Mouse (Mus musculus) liver, embryonic 14.5 days (tissue): ENCODE results near the gene Cd5l. TPM values are rescaled to one million over a fixed set of nuclear protein-coding genes. Genes with fewer than 3 reads are reported as not detected.

ENCODE experiments used
- ATAC-seq: fragments of 200-750 bp; cut with Nextera tagmentation; 2 replicates; pipeline ENCODE4 v1.8.0; 2017; ENCODE audit warnings: moderate number of reproducible peaks, mild to moderate bottlenecking, moderate library complexity; ENCODE audit not compliant: insufficient read depth
- DNase-seq, 3 experiments: peaks; one replicate each; pipeline ENCODE4 v3.0.0-alpha.2; 2012 to 2013; ENCODE audit warnings: low read depth in 3 of 3, low spot score in 3 of 3
- H3K27ac ChIP-seq: fragments of 300-500 bp; sonication (generic); 2 replicates; pipeline ENCODE4 v1.5.1; 2014; ENCODE audit warnings: moderate library complexity, mild to moderate bottlenecking, control low read depth, inconsistent platforms
- H3K27me3 ChIP-seq: fragments of 300-500 bp; sonication (generic); 2 replicates; pipeline ENCODE4 v1.6.1; 2014; ENCODE audit warnings: mild to moderate bottlenecking, low read length, moderate library complexity; ENCODE audit not compliant: control insufficient read depth, insufficient read depth
- H3K36me3 ChIP-seq: fragments of 300-500 bp; sonication (generic); replicated peaks from 2 replicates; pipeline ENCODE4 v1.6.1; 2014; ENCODE audit warnings: low read depth; ENCODE audit not compliant: control insufficient read depth, insufficient read depth
- H3K4me1 ChIP-seq, 2 experiments: fragments of 200-500 bp in 1 of 2; fragments of 300-500 bp in 1 of 2; sonication (generic) in 1 of 2; replicated peaks; 2 replicates each; pipeline ENCODE4 v1.6.1; 2012 to 2014; ENCODE audit warnings: antibody characterized with exemption in 1 of 2, inconsistent platforms in 1 of 2, low read length in 1 of 2; ENCODE audit not compliant: control insufficient read depth in 2 of 2, insufficient read depth in 2 of 2
- H3K4me2 ChIP-seq: fragments of 300-500 bp; sonication (generic); 2 replicates; pipeline ENCODE4 v1.6.1; 2014; ENCODE audit warnings: low read depth, mild to moderate bottlenecking, control low read depth, moderate library complexity
- H3K4me3 ChIP-seq, 2 experiments: fragments of 200-500 bp in 1 of 2; fragments of 300-500 bp in 1 of 2; sonication (generic) in 1 of 2; 2 replicates each; pipeline ENCODE4 v1.5.1; 2012 to 2014; ENCODE audit warnings: low read depth in 2 of 2, low read length in 2 of 2, mild to moderate bottlenecking in 2 of 2, control low read depth in 1 of 2, inconsistent platforms in 1 of 2, moderate library complexity in 1 of 2; ENCODE audit not compliant: insufficient read depth in 1 of 2
- H3K9ac ChIP-seq: fragments of 300-500 bp; sonication (generic); replicated peaks from 2 replicates; pipeline ENCODE4 v1.6.1; 2014; ENCODE audit warnings: mild to moderate bottlenecking, control low read depth, moderate library complexity
- H3K9me3 ChIP-seq: fragments of 300-500 bp; sonication (generic); 2 replicates; pipeline ENCODE4 v1.6.1; 2016; ENCODE audit warnings: low read length, mixed read lengths; ENCODE audit not compliant: control insufficient read depth
- CTCF ChIP-seq: IDR thresholded peaks from 2 replicates; pipeline ENCODE4 v1.5.1; 2016; ENCODE audit warnings: antibody characterized with exemption, low read depth, control low read depth
- EP300 ChIP-seq: IDR thresholded peaks from 2 replicates; pipeline ENCODE4 v1.6.1; 2016; ENCODE audit warnings: antibody characterized with exemption, low read depth
- WGBS: fragments of 180-500 bp; shearing (Covaris S2); extraction: QIAGEN DNeasy Blood & Tissue Kit; methylation state at CpG from one replicate; pipeline ENCODE4 v1.1.7; 2014; ENCODE audit not compliant: insufficient replicate concordance; 5-methylcytosine and 5-hydroxymethylcytosine counted together
- polyA plus RNA-seq, 2 experiments: library from polyadenylated mRNA; depleted of rRNA in 1 of 2; stranded (reverse) in 1 of 2; unstranded in 1 of 2; fragments of >200 nt; fragmentation: Nextera tagmentation in 1 of 2; extraction: Ambion mirVana in 1 of 2; gene quantifications; 2 replicates each; pipeline versions ENCODE4 v1.2.1 to v1.2.3; 2012 to 2014

Gene Cd5l
- polyA plus RNA-seq, 2 experiments, result 42.0 to 52.4 TPM

GRCm38 (mm10) chr3:87399906-87400305 is 42.2 kb downstream of the Cd5l start:
- H3K36me3 ChIP-seq, result no peaks in the 10 kb centered on the region
- no peak overlapping the region for H3K9ac ChIP-seq
- no peak overlapping the region for H3K4me3 ChIP-seq
- no peaks in the 10 kb centered on the region for H3K9me3 ChIP-seq
- no peaks in the 10 kb centered on the region for H3K4me1 ChIP-seq
- WGBS, result 61% methylated on average over 4 of the region's 4 CpGs
- ATAC-seq, result no peak
- TF ChIP-seq CTCF (no peak), EP300 (no peak)
- H3K27me3 ChIP-seq, result no peaks in the 10 kb centered on the region
- DNase-seq, result no peak
- H3K4me2 ChIP-seq, result no peak overlapping the region
- H3K27ac ChIP-seq, result no peak overlapping the region

GRCm38 (mm10) chr3:87401321-87401720 is 43.6 kb downstream of the Cd5l start:
- no peak overlapping the region for H3K4me3 ChIP-seq
- H3K36me3 ChIP-seq, result no peaks in the 10 kb centered on the region
- H3K9me3 ChIP-seq, result no peaks in the 10 kb centered on the region
- no peak overlapping the region for H3K4me2 ChIP-seq
- no peaks in the 10 kb centered on the region for H3K27me3 ChIP-seq
- no peaks in the 10 kb centered on the region for H3K4me1 ChIP-seq
- H3K27ac ChIP-seq, result no peak overlapping the region
- DNase-seq (peak in 1 of 3 experiments; percentile 6), ATAC-seq (no peak)
- TF ChIP-seq CTCF, result no peak
- TF ChIP-seq EP300, result no peak
- no peak overlapping the region for H3K9ac ChIP-seq
- WGBS, result 7% methylated on average over 5 of the region's 5 CpGs

GRCm38 (mm10) chr3:87408171-87408570 is 50.5 kb downstream of the Cd5l start:
- TF ChIP-seq CTCF, result peak; percentile 70
- TF ChIP-seq EP300, result no peak
- H3K4me3 ChIP-seq, result no peak overlapping the region
- H3K27me3 ChIP-seq, result no peaks in the 10 kb centered on the region
- H3K4me1 ChIP-seq, result no peaks in the 10 kb centered on the region
- no peak overlapping the region for H3K9ac ChIP-seq
- no peak overlapping the region for H3K27ac ChIP-seq
- WGBS, result 10% methylated on average over 4 of the region's 4 CpGs
- H3K4me2 ChIP-seq, result no peak overlapping the region
- H3K36me3 ChIP-seq, result no peaks in the 10 kb centered on the region
- H3K9me3 ChIP-seq, result no peaks in the 10 kb centered on the region
- DNase-seq (peak; percentile 27 to 37 (median 32)), ATAC-seq (no peak)

GRCm38 (mm10) chr3:87409196-87409935 is 51.7 kb downstream of the Cd5l start:
- Histone ChIP-seq H3K4me2 (no peak overlapping the region), H3K27me3 (no peaks in the 10 kb centered on the region), H3K36me3 (no peaks in the 10 kb centered on the region), H3K27ac (no peak overlapping the region), H3K4me3 (no peak overlapping the region), H3K9me3 (no peaks in the 10 kb centered on the region), H3K9ac (no peak overlapping the region), H3K4me1 (no peaks in the 10 kb centered on the region)
- ATAC-seq (no peak), DNase-seq (no peak)
- TF ChIP-seq EP300 (no peak), CTCF (no peak)
- 66% methylated on average over 4 of the region's 4 CpGs for WGBS

- Histone ChIP-seq H3K4me3 (no peak overlapping the region), H3K9ac (no peak overlapping the region), H3K27ac (no peak overlapping the region), H3K27me3 (no peaks in the 10 kb centered on the region), H3K4me2 (no peak overlapping the region), H3K9me3 (no peaks in the 10 kb centered on the region), H3K36me3 (no peaks in the 10 kb centered on the region), H3K4me1 (no peaks in the 10 kb centered on the region)
- TF ChIP-seq EP300 (no peak), CTCF (no peak)
- ATAC-seq (no peak), DNase-seq (no peak)
- WGBS, result 60% methylated on average over 6 of the region's 6 CpGs
Observed at GRCm38 (mm10) chr3:87410605-87411004, 52.9 kb downstream of the Cd5l start.
